Mouse (Mus musculus): ENCODE measurements at regions not wholly inside any gene's neighbourhood (a gene's known extent, or its start where the extent isn't known, plus 50 kb on each side); places are given as distances from the start of the nearest gene placed in this dataset.
A peak's percentile ranks its signal among the peaks of the same experiment; 100 is the strongest.

GRCm38 (mm10) chr1:124156832-124157231 lies 111.5 kb upstream of the Dpp10 start:
- DNase-seq = peak; percentile 57

- no peak for DNase-seq
These were observed 106.7 kb upstream of the Dpp10 start for GRCm38 (mm10) chr1:124152101-124152500.

GRCm38 (mm10) chr1:124148590-124148989 lies 103.2 kb upstream of the Dpp10 start:
- DNase-seq = peak; percentile 92

GRCm38 (mm10) chr1:124104286-124104846 lies 59.0 kb upstream of the Dpp10 start:
- no peak for DNase-seq

GRCm38 (mm10) chr1:124103049-124103448 lies 57.7 kb upstream of the Dpp10 start:
- DNase-seq = no peak
